Mouse (Mus musculus): ENCODE data around the gene Emp3. TPM values are rescaled to one million over a fixed set of nuclear protein-coding genes. Genes with fewer than 3 reads are reported as not detected.
A peak's percentile ranks its signal among the peaks of the same experiment; 100 is the strongest.

Emp3 gene
- polyA plus RNA-seq, 1 experiment from 2014 or later: 92.8 TPM

GRCm38 (mm10) chr7:45917926-45918325, 3.3 kb downstream of the Emp3 start:
- 86% methylated on average over 15 of the region's 15 CpGs for WGBS
- H3K27ac ChIP-seq (ENCODE audit: low read length): no peak overlapping the region

GRCm38 (mm10) chr7:45917004-45917704, 4.0 kb downstream of the Emp3 start:
- peak overlapping the region; percentile 51 for H3K9ac ChIP-seq (ENCODE audit: low read length)
- H3K27me3 ChIP-seq (ENCODE audit: control insufficient read depth, insufficient read depth, low read length): no peaks in the 10 kb centered on the region
- peaks cover 17% of the 10 kb centered on the region for H3K4me1 ChIP-seq (ENCODE audit: control insufficient read depth, insufficient read depth, low read length)
- H3K36me3 ChIP-seq (ENCODE audit: control insufficient read depth, insufficient read depth): no peaks in the 10 kb centered on the region
- H3K4me3 ChIP-seq (ENCODE audit: low read length): peak overlapping the region; percentile 34; the same call in 1 of the 2 replicates
- H3K27ac ChIP-seq (ENCODE audit: low read length): peak overlapping the region; percentile 70
- H3K9me3 ChIP-seq (replicated peaks; ENCODE audit: control insufficient read depth, low read length): no peaks in the 10 kb centered on the region
- no peak for ATAC-seq (replicated peaks; ENCODE audit: extremely low read depth, insufficient read depth, low FRiP score)
- whole genome bisulfite sequencing: 33% methylated on average over 13 of the region's 13 CpGs
- H3K4me2 ChIP-seq (ENCODE audit: low read depth, low read length): peak overlapping the region; percentile 53

More at GRCm38 (mm10) chr7:45917926-45918325, 3.3 kb downstream of the Emp3 start:
- no peak overlapping the region for H3K4me2 ChIP-seq (ENCODE audit: low read depth, low read length)
- H3K4me1 ChIP-seq (ENCODE audit: control insufficient read depth, insufficient read depth, low read length): peaks cover 25% of the 10 kb centered on the region
- H3K9ac ChIP-seq (ENCODE audit: low read length): no peak overlapping the region
- no peaks in the 10 kb centered on the region for H3K36me3 ChIP-seq (ENCODE audit: control insufficient read depth, insufficient read depth)
- no peak overlapping the region for H3K4me3 ChIP-seq (ENCODE audit: low read length)
- H3K9me3 ChIP-seq (replicated peaks; ENCODE audit: control insufficient read depth, low read length): no peaks in the 10 kb centered on the region
- no peaks in the 10 kb centered on the region for H3K27me3 ChIP-seq (ENCODE audit: control insufficient read depth, insufficient read depth, low read length)
- ATAC-seq (replicated peaks; ENCODE audit: extremely low read depth, insufficient read depth, low FRiP score): no peak

- H3K9ac ChIP-seq (ENCODE audit: low read length): peak overlapping the region; percentile 51
- peak; percentile 71 for ATAC-seq (replicated peaks; ENCODE audit: extremely low read depth, insufficient read depth, low FRiP score)
- H3K4me2 ChIP-seq (ENCODE audit: low read depth, low read length): peak overlapping the region; percentile 53
- H3K4me1 ChIP-seq (ENCODE audit: control insufficient read depth, insufficient read depth, low read length): peaks cover 17% of the 10 kb centered on the region
- WGBS: 41% methylated on average over 26 of the region's 26 CpGs
- no peaks in the 10 kb centered on the region for H3K9me3 ChIP-seq (replicated peaks; ENCODE audit: control insufficient read depth, low read length)
- H3K27me3 ChIP-seq (ENCODE audit: control insufficient read depth, insufficient read depth, low read length): no peaks in the 10 kb centered on the region
- peak overlapping the region; percentile 5 for H3K27ac ChIP-seq (ENCODE audit: low read length)
- no peaks in the 10 kb centered on the region for H3K36me3 ChIP-seq (ENCODE audit: control insufficient read depth, insufficient read depth)
- peak overlapping the region; percentile 34 for H3K4me3 ChIP-seq (ENCODE audit: low read length)
Measured at GRCm38 (mm10) chr7:45916056-45917003, 4.9 kb downstream of the Emp3 start.

- Histone ChIP-seq H3K36me3 (ENCODE audit: control insufficient read depth, insufficient read depth) (peaks cover 5% of the 10 kb centered on the region), H3K4me1 (ENCODE audit: control insufficient read depth, insufficient read depth, low read length) (peaks cover 17% of the 10 kb centered on the region), H3K27me3 (ENCODE audit: control insufficient read depth, insufficient read depth, low read length) (no peaks in the 10 kb centered on the region), H3K4me3 (ENCODE audit: low read length) (no peak overlapping the region), H3K4me2 (ENCODE audit: low read depth, low read length) (no peak overlapping the region), H3K9ac (ENCODE audit: low read length) (no peak overlapping the region), H3K27ac (ENCODE audit: low read length) (no peak overlapping the region), H3K9me3 (replicated peaks; ENCODE audit: control insufficient read depth, low read length) (no peaks in the 10 kb centered on the region; the same call in 1 of the 2 replicates)
- 82% methylated on average over 5 of the region's 5 CpGs for WGBS
- no peak for ATAC-seq (replicated peaks; ENCODE audit: extremely low read depth, insufficient read depth, low FRiP score)
Measured at GRCm38 (mm10) chr7:45915011-45915410, 6.2 kb downstream of the Emp3 start.

- Histone ChIP-seq H3K4me3 (ENCODE audit: low read length) (no peak overlapping the region), H3K27me3 (ENCODE audit: control insufficient read depth, insufficient read depth, low read length) (no peaks in the 10 kb centered on the region), H3K9me3 (replicated peaks; ENCODE audit: control insufficient read depth, low read length) (no peaks in the 10 kb centered on the region; the same call in 1 of the 2 replicates), H3K9ac (ENCODE audit: low read length) (no peak overlapping the region), H3K27ac (ENCODE audit: low read length) (no peak overlapping the region), H3K4me2 (ENCODE audit: low read depth, low read length) (no peak overlapping the region), H3K36me3 (ENCODE audit: control insufficient read depth, insufficient read depth) (peaks cover 15% of the 10 kb centered on the region), H3K4me1 (ENCODE audit: control insufficient read depth, insufficient read depth, low read length) (peaks cover 17% of the 10 kb centered on the region)
- WGBS: 86% methylated on average over 6 of the region's 6 CpGs
- no peak for ATAC-seq (replicated peaks; ENCODE audit: extremely low read depth, insufficient read depth, low FRiP score)
Measured at GRCm38 (mm10) chr7:45914067-45914466, 7.1 kb downstream of the Emp3 start.

GRCm38 (mm10) chr7:45909145-45909544, 12.1 kb downstream of the Emp3 start:
- Histone ChIP-seq H3K4me2 (ENCODE audit: low read depth, low read length) (no peak overlapping the region), H3K9ac (ENCODE audit: low read length) (no peak overlapping the region), H3K36me3 (ENCODE audit: control insufficient read depth, insufficient read depth) (peaks cover 18% of the 10 kb centered on the region), H3K4me3 (ENCODE audit: low read length) (no peak overlapping the region), H3K27ac (ENCODE audit: low read length) (no peak overlapping the region), H3K27me3 (ENCODE audit: control insufficient read depth, insufficient read depth, low read length) (no peaks in the 10 kb centered on the region), H3K9me3 (replicated peaks; ENCODE audit: control insufficient read depth, low read length) (no peaks in the 10 kb centered on the region; the same call in 1 of the 2 replicates), H3K4me1 (ENCODE audit: control insufficient read depth, insufficient read depth, low read length) (no peaks in the 10 kb centered on the region)
- ATAC-seq (replicated peaks; ENCODE audit: extremely low read depth, insufficient read depth, low FRiP score): no peak
- 92% methylated on average over 16 of the region's 16 CpGs for WGBS

GRCm38 (mm10) chr7:45908384-45908783, 12.8 kb downstream of the Emp3 start:
- no peak overlapping the region for H3K4me3 ChIP-seq (ENCODE audit: low read length)
- ATAC-seq (replicated peaks; ENCODE audit: extremely low read depth, insufficient read depth, low FRiP score): no peak
- no peaks in the 10 kb centered on the region; the same call in 1 of the 2 replicates for H3K9me3 ChIP-seq (replicated peaks; ENCODE audit: control insufficient read depth, low read length)
- no peak overlapping the region for H3K27ac ChIP-seq (ENCODE audit: low read length)
- no peak overlapping the region for H3K9ac ChIP-seq (ENCODE audit: low read length)
- H3K36me3 ChIP-seq (ENCODE audit: control insufficient read depth, insufficient read depth): peaks cover 18% of the 10 kb centered on the region
- no peak overlapping the region for H3K4me2 ChIP-seq (ENCODE audit: low read depth, low read length)
- H3K4me1 ChIP-seq (ENCODE audit: control insufficient read depth, insufficient read depth, low read length): no peaks in the 10 kb centered on the region
- H3K27me3 ChIP-seq (ENCODE audit: control insufficient read depth, insufficient read depth, low read length): no peaks in the 10 kb centered on the region

- H3K4me2 ChIP-seq (ENCODE audit: low read depth, low read length): no peak overlapping the region
- no peak overlapping the region for H3K4me3 ChIP-seq (ENCODE audit: low read length)
- WGBS: 86% methylated on average over 9 of the region's 9 CpGs
- no peaks in the 10 kb centered on the region; the same call in 1 of the 2 replicates for H3K9me3 ChIP-seq (replicated peaks; ENCODE audit: control insufficient read depth, low read length)
- no peaks in the 10 kb centered on the region for H3K4me1 ChIP-seq (ENCODE audit: control insufficient read depth, insufficient read depth, low read length)
- H3K27ac ChIP-seq (ENCODE audit: low read length): no peak overlapping the region
- no peak overlapping the region for H3K9ac ChIP-seq (ENCODE audit: low read length)
- peaks cover 18% of the 10 kb centered on the region for H3K36me3 ChIP-seq (ENCODE audit: control insufficient read depth, insufficient read depth)
- ATAC-seq (replicated peaks; ENCODE audit: extremely low read depth, insufficient read depth, low FRiP score): no peak
- H3K27me3 ChIP-seq (ENCODE audit: control insufficient read depth, insufficient read depth, low read length): no peaks in the 10 kb centered on the region
Measured at GRCm38 (mm10) chr7:45906622-45907021, 14.6 kb downstream of the Emp3 start.
